Mouse (Mus musculus): ENCODE measurements around the gene Stac2.
A peak's percentile ranks its signal among the peaks of the same experiment; 100 is the strongest.

The Stac2 gene

GRCm38 (mm10) chr11:98021118-98021517, 32.1 kb downstream of the Stac2 start:
- no peak for DNase-seq (ENCODE audit: low spot score)

- DNase-seq (ENCODE audit: low spot score), result no peak
These were observed 32.6 kb downstream of the Stac2 start for GRCm38 (mm10) chr11:98020710-98021109.

- DNase-seq (ENCODE audit: low spot score), result no peak
These were observed 33.2 kb downstream of the Stac2 start for GRCm38 (mm10) chr11:98019883-98020610.

DNA sequence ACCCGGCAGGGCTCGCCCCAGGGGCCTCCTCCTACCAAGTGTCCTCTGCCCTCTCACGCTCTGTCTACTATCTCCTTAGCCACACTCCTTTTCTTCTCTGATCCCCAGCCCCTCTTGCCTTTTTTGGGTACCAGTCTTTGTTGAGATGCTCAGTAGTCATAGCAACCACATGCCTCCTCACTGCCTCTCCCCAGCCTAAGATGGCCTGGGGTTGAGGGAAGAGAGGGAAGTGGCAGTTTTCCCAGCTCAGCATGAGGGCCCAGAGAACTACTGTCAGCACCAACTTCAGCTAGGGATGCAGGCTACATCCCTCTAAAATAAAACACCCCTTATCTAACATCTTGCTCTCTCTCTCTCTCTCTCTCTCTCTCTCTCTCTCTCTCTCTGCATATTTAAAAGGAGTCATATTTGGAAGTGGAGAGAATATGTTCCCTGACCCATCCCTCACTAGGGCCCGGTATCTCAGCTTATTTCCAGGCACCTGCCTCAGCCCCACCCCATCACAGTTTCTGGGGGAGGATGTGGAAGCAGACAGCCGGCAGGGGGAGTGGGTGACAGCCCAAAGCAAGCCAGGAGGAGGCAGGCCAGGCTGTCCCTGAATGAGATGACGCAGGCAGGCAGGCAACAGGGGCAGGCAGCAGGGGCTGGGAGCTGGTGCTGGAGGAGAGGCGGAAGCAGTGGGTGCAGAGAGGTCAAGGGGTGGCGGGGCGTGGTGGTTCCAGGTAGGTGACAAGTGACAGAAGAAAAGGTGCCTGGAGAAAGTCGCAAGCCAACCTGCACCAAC, 34.2 kb downstream of the Stac2 start:
- DNase-seq (ENCODE audit: low spot score), result no peak

- DNase-seq (ENCODE audit: low spot score), result no peak
These were observed 35.0 kb downstream of the Stac2 start for GRCm38 (mm10) chr11:98018222-98018621.

DNA sequence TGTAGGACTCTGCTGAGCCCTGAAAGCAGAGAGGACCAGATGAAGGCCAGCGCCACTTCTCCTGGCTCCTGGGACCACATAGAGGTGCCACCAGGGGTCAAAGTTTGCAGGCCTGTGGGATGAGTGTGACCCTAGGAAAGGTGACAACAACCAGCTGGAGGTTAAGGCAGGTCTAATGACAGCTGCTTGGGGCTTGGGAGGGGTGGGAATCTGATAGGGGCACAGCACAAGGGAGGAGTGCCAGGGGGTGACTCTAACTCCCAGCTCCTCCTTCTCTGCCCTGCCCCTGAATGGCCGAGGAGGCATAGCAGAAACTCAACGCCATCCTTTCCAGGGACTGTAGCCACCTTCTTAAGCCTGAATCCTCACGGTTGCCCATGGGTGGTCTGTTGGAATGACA, 36.4 kb downstream of the Stac2 start:
- DNase-seq (ENCODE audit: low spot score), result no peak

GRCm38 (mm10) chr11:98016177-98016576, 37.1 kb downstream of the Stac2 start:
- DNase-seq (ENCODE audit: low spot score), result no peak

DNA sequence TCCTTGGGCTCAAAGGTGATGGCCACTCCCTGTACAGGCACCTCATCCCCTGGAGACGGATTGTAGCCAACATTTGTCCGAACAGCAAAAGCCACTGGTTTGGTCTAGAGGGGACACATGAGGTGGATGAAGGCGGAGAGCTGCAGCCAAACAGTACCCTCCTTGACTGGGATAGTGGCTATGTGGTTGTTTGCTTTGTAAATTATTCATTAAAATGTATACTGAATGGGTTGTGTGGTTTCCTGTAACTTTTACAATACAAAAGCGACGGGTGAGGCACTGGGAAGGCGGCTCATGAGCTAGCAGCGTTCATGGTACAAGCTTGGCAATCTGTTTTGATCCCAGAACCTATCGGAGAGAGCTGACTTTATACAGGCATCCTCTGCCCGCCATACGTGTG, 40.4 kb downstream of the Stac2 start:
- no peak for DNase-seq (ENCODE audit: low spot score)

DNA sequence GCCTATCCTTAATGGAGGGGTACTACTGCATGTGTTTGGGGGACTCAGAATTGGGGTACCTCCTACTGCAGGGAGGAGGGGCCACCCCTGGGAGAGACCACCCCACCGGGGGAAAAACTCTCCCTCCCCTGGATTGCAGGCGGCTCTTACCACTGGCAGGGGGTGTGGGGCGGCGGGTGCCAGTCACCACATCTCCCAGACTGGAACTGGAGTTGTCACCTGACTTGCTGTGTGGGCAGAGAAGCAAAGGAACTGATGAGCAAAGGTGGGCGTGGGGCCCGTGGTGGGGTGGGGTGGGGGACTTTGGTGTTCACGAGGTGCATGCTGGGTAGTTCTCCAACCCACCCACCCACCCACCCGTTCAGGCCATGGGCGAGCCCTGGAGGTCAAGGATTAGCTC, 41.5 kb downstream of the Stac2 start:
- DNase-seq (ENCODE audit: low spot score), result no peak

DNA sequence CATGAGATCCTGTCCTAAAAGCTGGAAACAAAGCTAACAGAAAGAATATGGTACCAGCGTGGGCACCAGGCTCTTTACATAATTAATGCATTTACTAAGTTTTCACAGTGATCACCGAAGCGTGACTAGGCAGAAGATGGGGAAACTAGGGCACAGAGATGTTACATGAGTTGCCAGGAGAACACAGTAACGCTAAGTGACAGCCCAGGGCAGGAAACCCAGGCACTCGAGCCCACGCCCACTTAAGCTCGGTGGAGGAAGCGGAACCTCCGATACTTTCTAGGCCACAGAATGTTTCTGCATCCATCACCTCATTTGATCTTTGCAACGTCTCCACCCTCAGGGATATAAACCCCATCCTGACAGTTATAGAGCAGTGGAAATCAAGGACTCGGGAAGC, 45.2 kb downstream of the Stac2 start:
- no peak for DNase-seq (ENCODE audit: low spot score)

DNA sequence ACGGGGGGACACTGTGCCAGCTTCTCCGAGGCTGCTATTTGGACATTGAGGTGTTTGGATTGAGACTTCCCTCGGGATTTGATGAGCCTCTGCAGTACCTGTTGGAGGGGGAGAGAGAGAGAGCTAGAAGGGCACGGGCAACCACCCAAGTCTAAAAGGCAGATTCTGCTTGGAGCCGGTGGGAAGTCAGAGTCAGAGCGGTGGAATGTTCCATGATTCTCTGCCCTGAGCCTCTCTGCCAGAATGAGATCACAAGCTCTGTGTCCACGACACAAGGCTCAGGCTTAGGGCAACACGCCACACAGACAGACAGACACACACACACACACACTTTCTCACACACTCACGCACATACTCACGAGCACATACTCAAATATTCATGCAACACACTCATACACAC, 47.6 kb downstream of the Stac2 start:
- no peak for DNase-seq (ENCODE audit: low spot score)

DNA sequence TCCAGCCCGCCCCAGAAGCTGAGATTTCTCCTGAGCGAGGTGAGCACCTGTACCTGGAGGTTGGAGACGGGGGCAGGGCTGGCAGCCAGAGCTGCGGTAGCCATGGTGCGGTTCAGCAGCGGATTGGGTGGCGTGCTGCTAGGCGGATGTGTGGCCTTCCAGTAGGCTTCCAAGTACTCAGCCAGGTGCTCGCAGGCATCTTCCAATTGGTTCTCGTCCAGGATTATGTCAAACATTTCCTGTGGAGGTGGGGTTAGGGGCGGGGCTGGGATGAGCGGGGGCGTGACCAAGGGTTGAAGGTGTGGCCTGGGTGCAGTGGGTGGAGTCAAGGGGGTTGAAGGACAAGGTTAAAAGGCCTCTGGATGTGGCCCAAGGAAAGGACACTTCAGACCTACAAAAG, 48.2 kb downstream of the Stac2 start:
- no peak for DNase-seq (ENCODE audit: low spot score)

DNA sequence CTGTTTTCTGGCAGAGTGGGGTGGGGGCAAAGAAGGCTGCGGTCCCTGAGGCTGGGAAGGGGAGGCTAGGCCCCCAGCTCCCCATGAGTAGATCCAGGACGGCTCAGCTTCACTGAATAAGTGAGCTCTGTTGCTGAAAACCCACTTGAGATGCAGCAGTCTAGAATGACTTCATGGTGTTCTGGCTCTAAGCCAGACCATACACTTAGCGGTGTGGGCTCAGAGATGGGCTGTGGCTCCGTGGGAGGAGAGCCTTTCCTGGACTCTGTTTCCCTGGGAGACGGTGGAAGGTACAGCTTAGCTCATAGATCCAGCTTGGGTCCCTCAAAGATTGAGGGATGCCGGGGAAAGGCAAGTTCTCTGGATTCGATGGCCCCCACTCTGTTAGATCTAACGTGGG, 49.1 kb downstream of the Stac2 start:
- DNase-seq (ENCODE audit: low spot score), result no peak

DNA sequence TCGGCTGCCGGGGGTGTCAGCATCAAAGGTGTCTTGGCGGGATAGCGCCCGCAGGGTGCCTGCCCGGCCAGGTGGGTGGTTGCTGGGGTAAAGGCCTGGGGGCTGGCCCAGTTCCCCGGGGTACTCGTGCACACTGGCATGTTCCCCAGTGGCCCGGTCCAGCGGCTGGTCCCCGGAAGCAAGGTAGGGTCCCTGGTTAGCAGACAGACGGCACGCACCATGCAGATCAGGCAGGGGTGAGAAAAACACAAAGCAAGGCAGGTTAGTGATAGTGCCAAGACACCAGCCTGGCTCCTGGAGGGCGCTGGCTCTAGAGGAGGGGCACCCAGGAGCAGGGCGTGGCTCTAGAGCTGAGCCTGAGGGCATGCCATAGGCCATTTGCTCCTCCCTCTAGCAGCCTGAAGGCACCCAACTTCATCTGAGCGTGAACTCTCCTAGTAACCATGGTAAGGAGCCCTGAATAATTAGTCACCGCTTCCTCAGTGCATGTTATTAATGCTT, 50.0 kb downstream of the Stac2 start:
- DNase-seq (ENCODE audit: low spot score), result no peak

- peak; percentile 70 for DNase-seq (ENCODE audit: low spot score)
These were observed 50.6 kb downstream of the Stac2 start for GRCm38 (mm10) chr11:98002627-98003026.

GRCm38 (mm10) chr11:98001986-98002385, 51.3 kb downstream of the Stac2 start:
- DNase-seq (ENCODE audit: low spot score), result no peak

DNA sequence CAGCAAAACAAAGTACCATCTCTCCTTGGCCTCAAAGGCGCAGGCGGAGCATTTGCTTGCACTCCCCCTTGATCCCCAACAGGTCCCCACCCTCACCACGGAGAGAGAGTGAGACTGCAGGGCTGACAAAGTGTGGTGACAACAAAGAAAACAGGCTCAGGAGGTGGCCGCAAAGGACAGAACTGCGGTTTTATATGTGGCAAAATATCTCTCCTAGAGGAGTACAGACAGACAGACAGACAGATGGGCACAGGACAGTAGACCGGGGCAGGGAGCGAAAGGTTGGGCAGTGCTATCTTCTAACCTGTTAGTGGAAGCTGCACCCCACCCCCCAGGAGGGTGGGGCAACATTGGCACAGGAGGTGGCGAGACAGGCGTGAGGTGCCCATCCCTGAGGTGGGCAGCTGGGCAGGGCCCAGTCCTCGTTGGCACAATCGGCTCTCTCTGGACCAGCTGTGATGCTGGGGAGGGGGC, 51.9 kb downstream of the Stac2 start:
- no peak for DNase-seq (ENCODE audit: low spot score)

GRCm38 (mm10) chr11:98000378-98001140, 52.7 kb downstream of the Stac2 start:
- no peak for DNase-seq (ENCODE audit: low spot score)

DNA sequence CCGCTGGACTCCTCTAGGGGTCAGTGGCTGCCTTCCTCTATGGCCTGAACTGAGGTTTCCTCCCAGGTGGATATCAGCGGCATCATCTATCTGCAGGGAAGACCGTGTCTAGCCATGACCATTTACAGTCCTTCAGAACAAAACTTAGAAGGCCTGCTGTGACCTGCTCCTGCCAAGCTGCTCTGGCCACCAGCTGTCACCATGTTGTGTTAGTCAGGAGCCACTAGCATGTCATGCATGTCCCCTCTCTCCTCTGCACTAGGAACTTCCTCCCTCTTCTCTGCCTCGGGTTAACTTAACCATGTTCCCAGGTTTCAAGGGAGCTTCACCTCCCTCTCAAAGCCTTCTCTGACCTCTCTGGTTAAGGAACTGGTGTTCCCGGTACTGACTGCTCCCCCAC, 53.5 kb downstream of the Stac2 start:
- no peak for DNase-seq (ENCODE audit: low spot score)

- no peak for DNase-seq (ENCODE audit: low spot score)
These were observed 54.2 kb downstream of the Stac2 start for GRCm38 (mm10) chr11:97998898-97999608.

GRCm38 (mm10) chr11:97998074-97998793, 55.0 kb downstream of the Stac2 start:
- DNase-seq (ENCODE audit: low spot score), result no peak

Data from c-Kit-positive CD71-positive TER-119-positive erythroid progenitor cells, embryonic 14.5 days (primary cell).